Mouse (Mus musculus) adrenal gland, postnatal 10 days (tissue): ENCODE measurements at regions not wholly inside any gene's neighbourhood (a gene's known extent, or its start where the extent isn't known, plus 50 kb on each side); places are given as distances from the start of the nearest gene placed in this dataset. TPM values are rescaled to one million over a fixed set of nuclear protein-coding genes. Genes with fewer than 3 reads are reported as not detected.
A peak's percentile ranks its signal among the peaks of the same experiment; 100 is the strongest.

ENCODE experiments used
- DNase-seq: peaks from one replicate; pipeline ENCODE4 v3.0.0; 2021; ENCODE audit warnings: mixed read lengths
- microRNA-seq: library from miRNA; unstranded; fragments of <30 nt; microRNA quantifications from one replicate; pipeline ENCODE4 v1.2.0, GENCODE M21; 2021

- no peak for DNase-seq
Observed at GRCm38 (mm10) chr8:44512876-44513275, 422.4 kb upstream of the Fat1 start.

DNA sequence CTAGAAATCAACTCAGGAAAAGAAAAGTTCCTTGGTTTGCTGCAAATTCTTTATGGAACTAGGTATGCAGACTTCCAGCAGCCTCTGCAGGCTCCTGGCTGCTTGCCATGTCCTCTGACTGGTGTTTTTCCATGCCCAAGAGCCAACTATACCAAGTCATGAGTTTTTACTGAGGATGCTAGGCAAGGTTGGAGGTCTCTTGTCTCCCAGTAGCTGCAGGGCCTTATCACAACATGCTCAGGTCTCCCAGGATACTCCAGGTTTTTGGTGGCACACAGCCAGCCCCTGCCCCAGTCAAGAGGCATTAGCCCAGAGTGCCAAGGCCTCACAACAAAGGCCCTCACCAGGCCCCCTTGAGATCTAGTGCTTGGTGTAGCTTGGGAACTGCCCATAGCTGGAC, 409.3 kb upstream of the Fat1 start:
- peak; percentile 57 for DNase-seq

GRCm38 (mm10) chr8:44529696-44530095, 405.6 kb upstream of the Fat1 start:
- DNase-seq = no peak

- no peak for DNase-seq
Observed at GRCm38 (mm10) chr8:44548885-44549284, 386.4 kb upstream of the Fat1 start.

GRCm38 (mm10) chr8:44559161-44559560, 376.1 kb upstream of the Fat1 start:
- no peak for DNase-seq

DNA sequence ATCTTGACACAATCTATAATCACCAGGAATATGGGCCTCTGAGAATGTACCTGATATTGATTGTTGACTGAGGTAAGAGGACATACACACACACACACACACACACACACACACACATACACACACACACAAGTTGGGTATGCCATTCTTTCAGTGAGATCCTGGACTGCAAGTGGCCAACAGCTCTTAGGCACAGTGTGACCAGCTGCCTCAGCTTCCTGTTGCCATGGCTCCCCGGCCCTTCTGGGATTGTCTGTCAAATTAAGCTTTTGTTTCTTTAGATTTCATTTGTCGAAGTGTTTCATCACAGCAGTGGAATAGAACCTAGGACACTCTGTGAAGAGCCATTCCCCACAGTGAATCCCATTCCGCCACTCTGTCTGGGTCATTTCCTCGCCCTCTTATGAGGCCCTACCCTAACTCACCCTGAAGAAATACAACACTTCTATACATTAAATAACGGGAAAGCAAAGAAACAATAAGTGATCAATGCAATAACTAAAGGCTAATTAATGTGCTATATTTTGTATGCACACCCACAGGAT, 358.9 kb upstream of the Fat1 start:
- no peak for DNase-seq

DNA sequence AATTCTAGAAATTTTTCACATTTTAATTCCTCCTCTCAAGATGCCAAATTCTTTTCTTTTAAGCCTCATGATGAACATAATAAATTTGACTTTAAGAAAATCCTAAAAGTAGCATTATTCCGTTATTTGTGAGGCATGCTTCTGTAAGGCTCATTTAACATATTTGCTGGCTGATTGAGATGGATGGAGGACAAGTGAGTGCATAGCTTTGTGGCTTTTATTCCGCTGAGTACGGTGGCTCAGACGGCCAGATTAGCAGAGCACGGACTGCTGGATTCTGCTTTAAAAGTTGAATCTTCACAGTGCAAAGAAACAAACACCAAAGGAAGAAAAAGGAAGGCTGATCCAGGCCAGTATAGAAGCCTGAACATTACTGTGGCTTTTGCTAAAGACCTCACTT, 358.3 kb upstream of the Fat1 start:
- no peak for DNase-seq

Small RNA genes lying in the stretch of these regions (microRNA-seq; reads per million reads assigned to microRNA genes)
- not detected for gene Gm26241
